Mouse (Mus musculus): ENCODE data around the gene Gaa.
A peak's percentile ranks its signal among the peaks of the same experiment; 100 is the strongest.
"Not testable (repeated sequence)": the region's sequence is repeated elsewhere in the genome, so short reads cannot be mapped to it uniquely, and the experiment has no call there.

Gene Gaa

DNA sequence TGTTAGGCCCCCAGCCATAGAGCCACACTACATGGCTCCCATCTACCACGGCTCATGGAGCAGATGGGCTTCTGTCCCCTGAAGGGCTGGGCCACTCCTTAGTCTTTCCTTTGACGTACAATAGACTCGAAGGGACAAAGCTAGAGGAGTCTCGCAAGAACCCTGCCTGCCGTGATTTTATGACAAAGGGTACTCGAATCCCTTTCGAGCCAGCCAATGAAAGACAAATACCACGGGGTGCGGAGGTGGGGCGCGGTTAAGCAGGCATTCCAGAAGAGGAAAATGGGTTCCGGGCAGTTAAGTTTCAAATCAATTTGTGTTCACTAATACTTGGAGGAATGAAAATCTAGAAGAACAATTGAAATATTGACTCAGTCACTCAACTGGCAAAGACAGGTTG, 28.2 kb upstream of the Gaa start:
- peaks cover 73% of the 10 kb centered on the region for H3K4me1 ChIP-seq (replicated peaks; ENCODE audit: low read depth, low read length)
- peak overlapping the region; percentile 69 for H3K4me3 ChIP-seq (replicated peaks; ENCODE audit: low read length)
- TF ChIP-seq POU5F1 (IDR thresholded peaks at IDR 0.05; ENCODE audit: borderline replicate concordance, low read length) (no peak), NANOG (IDR thresholded peaks at IDR 0.05; ENCODE audit: borderline replicate concordance, low read length) (no peak), CTCF (conservative IDR thresholded peaks at IDR 0.05; ENCODE audit: low read length) (no peak)
- H3K36me3 ChIP-seq (ENCODE audit: insufficient read depth, low read length): no peaks in the 10 kb centered on the region
- peaks cover 46% of the 10 kb centered on the region for H3K27me3 ChIP-seq (ENCODE audit: insufficient read depth, low read length)
- no peaks in the 10 kb centered on the region for H3K9me3 ChIP-seq (ENCODE audit: low read length)

GRCm38 (mm10) chr11:119245543-119245942, 22.1 kb upstream of the Gaa start:
- Histone ChIP-seq H3K27me3 (ENCODE audit: insufficient read depth, low read length) (peaks cover 43% of the 10 kb centered on the region), H3K4me3 (replicated peaks; ENCODE audit: low read length) (0 out of 2 replicates have a peak overlapping the region, but pooled peaks have one; percentile 4), H3K4me1 (replicated peaks; ENCODE audit: low read depth, low read length) (peaks cover 34% of the 10 kb centered on the region)
- not testable (repeated sequence) for H3K9me3 ChIP-seq (ENCODE audit: low read length); H3K36me3 ChIP-seq (ENCODE audit: insufficient read depth, low read length)

DNA sequence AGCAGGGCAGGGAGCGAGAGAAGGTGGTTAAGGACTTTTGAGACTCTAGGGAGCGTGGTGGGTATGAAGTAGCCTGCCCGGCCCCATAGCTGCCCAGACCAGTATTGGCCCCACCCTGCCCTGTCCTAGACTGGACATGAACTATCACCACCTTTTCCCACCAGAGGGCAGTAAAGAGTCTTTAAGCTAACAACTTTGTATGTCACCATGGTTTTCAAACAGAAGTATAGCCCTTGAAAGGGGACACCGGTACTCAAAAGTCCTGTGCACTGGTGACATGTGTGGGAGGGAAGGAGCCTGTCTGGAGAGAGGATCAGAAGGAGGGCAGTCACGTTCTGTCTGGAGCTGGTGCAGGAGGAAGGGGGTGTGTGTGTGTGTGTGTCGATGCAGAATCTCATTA, 18.7 kb upstream of the Gaa start:
- peak; percentile 56 for TF ChIP-seq CTCF (conservative IDR thresholded peaks at IDR 0.05; ENCODE audit: low read length)
- no peak for TF ChIP-seq POU5F1 (IDR thresholded peaks at IDR 0.05; ENCODE audit: borderline replicate concordance, low read length)
- Histone ChIP-seq H3K4me3 (replicated peaks; ENCODE audit: low read length) (no peak overlapping the region), H3K4me1 (replicated peaks; ENCODE audit: low read depth, low read length) (peaks cover 48% of the 10 kb centered on the region), H3K27me3 (ENCODE audit: insufficient read depth, low read length) (peaks cover 38% of the 10 kb centered on the region), H3K36me3 (ENCODE audit: insufficient read depth, low read length) (no peaks in the 10 kb centered on the region), H3K9me3 (ENCODE audit: low read length) (no peaks in the 10 kb centered on the region)

DNA sequence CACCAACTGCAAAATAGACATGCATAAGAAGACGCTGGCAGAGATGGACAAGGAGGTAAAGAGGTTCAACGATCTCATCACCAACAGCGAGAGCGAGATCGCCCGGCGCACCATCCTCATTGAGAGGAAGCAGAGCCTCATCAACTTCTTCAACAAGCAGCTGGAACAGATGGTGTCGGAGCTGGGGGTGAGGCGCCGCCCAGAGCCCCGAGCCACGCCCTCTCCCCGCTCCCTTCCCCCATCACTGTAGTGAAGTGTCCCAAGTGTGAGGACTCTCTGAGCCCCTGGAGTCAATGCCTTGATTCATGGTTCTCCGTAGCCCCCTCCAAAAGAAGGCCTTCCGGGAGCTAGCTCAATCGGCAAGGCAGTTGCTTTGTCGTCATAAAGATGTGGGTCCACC, 16.7 kb upstream of the Gaa start:
- Histone ChIP-seq H3K4me3 (replicated peaks; ENCODE audit: low read length) (no peak overlapping the region), H3K9me3 (ENCODE audit: low read length) (no peaks in the 10 kb centered on the region), H3K27me3 (ENCODE audit: insufficient read depth, low read length) (peaks cover 37% of the 10 kb centered on the region), H3K4me1 (replicated peaks; ENCODE audit: low read depth, low read length) (peaks cover 51% of the 10 kb centered on the region), H3K36me3 (ENCODE audit: insufficient read depth, low read length) (no peaks in the 10 kb centered on the region)
- TF ChIP-seq POU5F1 (IDR thresholded peaks at IDR 0.05; ENCODE audit: borderline replicate concordance, low read length) (no peak), NANOG (IDR thresholded peaks at IDR 0.05; ENCODE audit: borderline replicate concordance, low read length) (no peak), CTCF (conservative IDR thresholded peaks at IDR 0.05; ENCODE audit: low read length) (no peak)

- Histone ChIP-seq H3K4me1 (replicated peaks; ENCODE audit: low read depth, low read length) (peaks cover 58% of the 10 kb centered on the region), H3K4me3 (replicated peaks; ENCODE audit: low read length) (peak overlapping the region; percentile 55), H3K9me3 (ENCODE audit: low read length) (no peaks in the 10 kb centered on the region), H3K36me3 (ENCODE audit: insufficient read depth, low read length) (no peaks in the 10 kb centered on the region), H3K27me3 (ENCODE audit: insufficient read depth, low read length) (peaks cover 36% of the 10 kb centered on the region)
- TF ChIP-seq CTCF (conservative IDR thresholded peaks at IDR 0.05; ENCODE audit: low read length) (peak; percentile 35), POU5F1 (IDR thresholded peaks at IDR 0.05; ENCODE audit: borderline replicate concordance, low read length) (no peak)
Observed at GRCm38 (mm10) chr11:119252854-119253541, 14.7 kb upstream of the Gaa start.

DNA sequence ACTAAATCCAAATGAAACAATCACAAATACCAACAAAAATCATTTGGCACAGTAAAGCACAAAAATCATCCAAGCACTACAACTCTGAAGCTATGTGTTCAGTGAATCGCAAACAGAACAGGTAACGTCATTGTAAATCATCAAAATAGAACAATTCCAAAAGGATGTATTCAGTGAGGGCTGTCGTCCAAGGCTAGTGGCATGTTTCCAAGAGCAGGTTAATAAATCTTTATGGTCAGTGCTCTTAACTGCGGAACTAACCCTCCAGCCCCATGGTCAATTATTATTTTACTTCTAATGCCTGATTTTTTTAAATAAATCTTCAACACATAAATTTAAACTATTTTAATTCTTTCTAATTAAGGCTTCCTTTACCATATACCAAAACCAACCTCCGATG, 11.1 kb upstream of the Gaa start:
- H3K36me3 ChIP-seq (ENCODE audit: insufficient read depth, low read length); H3K9me3 ChIP-seq (ENCODE audit: low read length); H3K4me3 ChIP-seq (replicated peaks; ENCODE audit: low read length): not testable (repeated sequence)
- H3K4me1 ChIP-seq (replicated peaks; ENCODE audit: low read depth, low read length): peaks cover 61% of the 10 kb centered on the region
- H3K27me3 ChIP-seq (ENCODE audit: insufficient read depth, low read length): peaks cover 21% of the 10 kb centered on the region

DNA sequence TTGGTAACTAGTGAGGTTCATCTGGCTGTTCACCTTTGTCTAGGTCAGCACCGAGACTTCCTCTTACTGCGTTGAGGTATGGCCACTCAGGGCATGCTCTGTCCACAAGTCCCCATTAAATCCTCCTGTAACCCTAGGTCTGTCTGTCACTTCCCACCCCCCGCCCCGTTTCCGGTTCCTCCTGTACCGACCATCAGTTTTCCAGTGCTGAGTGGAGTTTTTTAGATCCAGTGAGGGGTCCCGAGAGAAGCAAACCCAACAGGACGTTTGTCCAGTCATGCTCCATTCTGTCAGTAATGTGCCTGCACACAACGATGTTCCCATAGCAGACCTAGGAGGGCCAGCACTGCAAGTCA, 9.5 kb upstream of the Gaa start:
- H3K4me3 ChIP-seq (replicated peaks; ENCODE audit: low read length): no peak overlapping the region
- no peaks in the 10 kb centered on the region for H3K9me3 ChIP-seq (ENCODE audit: low read length)
- H3K4me1 ChIP-seq (replicated peaks; ENCODE audit: low read depth, low read length): peaks cover 56% of the 10 kb centered on the region
- no peaks in the 10 kb centered on the region for H3K36me3 ChIP-seq (ENCODE audit: insufficient read depth, low read length)
- peaks cover 11% of the 10 kb centered on the region for H3K27me3 ChIP-seq (ENCODE audit: insufficient read depth, low read length)
- TF ChIP-seq NANOG (IDR thresholded peaks at IDR 0.05; ENCODE audit: borderline replicate concordance, low read length): no peak
- TF ChIP-seq POU5F1 (IDR thresholded peaks at IDR 0.05; ENCODE audit: borderline replicate concordance, low read length): no peak
- TF ChIP-seq CTCF (conservative IDR thresholded peaks at IDR 0.05; ENCODE audit: low read length): no peak

GRCm38 (mm10) chr11:119258572-119259322, 8.9 kb upstream of the Gaa start:
- Histone ChIP-seq H3K4me3 (replicated peaks; ENCODE audit: low read length) (no peak overlapping the region), H3K9me3 (ENCODE audit: low read length) (no peaks in the 10 kb centered on the region), H3K4me1 (replicated peaks; ENCODE audit: low read depth, low read length) (peaks cover 54% of the 10 kb centered on the region), H3K36me3 (ENCODE audit: insufficient read depth, low read length) (no peaks in the 10 kb centered on the region), H3K27me3 (ENCODE audit: insufficient read depth, low read length) (peaks cover 13% of the 10 kb centered on the region)
- TF ChIP-seq NANOG (IDR thresholded peaks at IDR 0.05; ENCODE audit: borderline replicate concordance, low read length): no peak
- no peak for TF ChIP-seq CTCF (conservative IDR thresholded peaks at IDR 0.05; ENCODE audit: low read length)
- TF ChIP-seq POU5F1 (IDR thresholded peaks at IDR 0.05; ENCODE audit: borderline replicate concordance, low read length): no peak

GRCm38 (mm10) chr11:119259977-119260376, 7.7 kb upstream of the Gaa start:
- Histone ChIP-seq H3K4me1 (replicated peaks; ENCODE audit: low read depth, low read length) (peaks cover 55% of the 10 kb centered on the region), H3K27me3 (ENCODE audit: insufficient read depth, low read length) (peaks cover 8% of the 10 kb centered on the region), H3K9me3 (ENCODE audit: low read length) (no peaks in the 10 kb centered on the region), H3K4me3 (replicated peaks; ENCODE audit: low read length) (no peak overlapping the region), H3K36me3 (ENCODE audit: insufficient read depth, low read length) (no peaks in the 10 kb centered on the region)
- TF ChIP-seq POU5F1 (IDR thresholded peaks at IDR 0.05; ENCODE audit: borderline replicate concordance, low read length): no peak
- no peak for TF ChIP-seq NANOG (IDR thresholded peaks at IDR 0.05; ENCODE audit: borderline replicate concordance, low read length)

Data from E14TG2a.4 (cell line).